Mouse (Mus musculus): ENCODE measurements around the gene Orai3. TPM values are rescaled to one million over a fixed set of nuclear protein-coding genes. Genes with fewer than 3 reads are reported as not detected.

The Orai3 gene
- total and polyA plus RNA-seq, 3 experiments = 27.4 to 47.1 (median 30.2) TPM

DNA sequence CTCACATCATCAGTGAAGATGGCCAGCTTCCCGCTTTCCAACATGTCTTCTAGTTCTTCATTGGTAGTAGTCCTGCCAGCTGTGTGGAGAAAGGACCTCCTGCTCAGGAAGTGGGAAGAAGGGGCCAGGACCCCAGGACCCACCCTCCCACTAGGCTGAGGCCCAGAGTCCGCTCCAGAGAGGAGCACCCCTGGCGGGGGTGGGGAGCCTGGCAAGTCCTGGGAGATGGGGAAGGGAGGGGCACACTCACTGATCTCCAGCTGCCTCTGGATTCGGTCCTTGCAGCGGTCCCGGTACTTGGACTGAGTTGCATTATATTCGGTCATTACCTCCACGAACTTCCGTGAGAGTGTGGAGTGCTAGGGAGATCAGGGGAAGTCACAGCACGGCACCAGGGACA, 41.0 kb downstream of the Orai3 start:
- Histone ChIP-seq H3K4me1 (ENCODE audit: insufficient read depth, low read depth, low read length) (peaks cover 39% of the 10 kb centered on the region), H3K36me3 (replicated peaks) (no peaks in the 10 kb centered on the region), H3K4me3 (ENCODE audit: low read depth, low read length) (no peak overlapping the region), H3K27me3 (ENCODE audit: insufficient read depth, low read length) (peaks cover 6% of the 10 kb centered on the region; the same call in 1 of the 2 replicates), H3K9me3 (replicated peaks) (no peaks in the 10 kb centered on the region)
- TF ChIP-seq GATA2 (IDR thresholded peaks at IDR 0.05; ENCODE audit: borderline replicate concordance, low read depth, low read length) (no peak), GATA1 (IDR thresholded peaks at IDR 0.05; ENCODE audit: borderline replicate concordance, low read length) (no peak), TAL1 (conservative IDR thresholded peaks at IDR 0.05; ENCODE audit: low read depth, low read length) (no peak), POLR2AphosphoS5 (IDR thresholded peaks at IDR 0.05; ENCODE audit: insufficient replicate concordance, low read depth, low read length) (no peak), CTCF (IDR thresholded peaks at IDR 0.05; ENCODE audit: low read depth, low read length) (no peak)
- ATAC-seq (ENCODE audit: extremely low read depth, insufficient number of reproducible peaks, low FRiP score, poor library complexity, severe bottlenecking) (no peak), DNase-seq (ENCODE audit: low spot score) (no peak)

DNA sequence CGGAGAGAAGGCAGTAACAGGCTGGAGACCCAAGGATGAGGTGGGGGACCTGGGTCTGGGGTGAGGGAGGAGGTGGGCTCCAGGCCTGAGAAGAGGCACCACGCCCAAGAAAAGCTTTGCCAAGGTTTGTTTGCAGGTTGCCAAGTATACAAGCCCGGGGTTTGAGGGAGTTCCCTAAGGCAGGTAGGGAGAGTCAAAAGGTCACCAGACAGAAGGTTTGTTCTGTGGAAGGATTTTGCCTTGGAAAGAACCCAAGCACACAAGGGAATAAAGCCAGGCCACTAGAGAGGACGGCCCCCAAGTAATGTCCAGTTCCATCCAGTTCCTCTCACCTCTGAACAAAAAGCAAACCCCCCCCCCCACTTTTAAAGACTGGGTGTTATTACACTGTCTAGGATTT, 41.6 kb downstream of the Orai3 start:
- H3K4me1 ChIP-seq (ENCODE audit: insufficient read depth, low read depth, low read length) = peaks cover 39% of the 10 kb centered on the region
- no peaks in the 10 kb centered on the region for H3K9me3 ChIP-seq (replicated peaks)
- H3K4me3 ChIP-seq (ENCODE audit: low read depth, low read length) = no peak overlapping the region
- no peak for TF ChIP-seq GATA2 (IDR thresholded peaks at IDR 0.05; ENCODE audit: borderline replicate concordance, low read depth, low read length)
- no peak for TF ChIP-seq CTCF (IDR thresholded peaks at IDR 0.05; ENCODE audit: low read depth, low read length)
- TF ChIP-seq GATA1 (IDR thresholded peaks at IDR 0.05; ENCODE audit: borderline replicate concordance, low read length) = no peak
- ATAC-seq (ENCODE audit: extremely low read depth, insufficient number of reproducible peaks, low FRiP score, poor library complexity, severe bottlenecking) (no peak), DNase-seq (ENCODE audit: low spot score) (no peak)
- no peaks in the 10 kb centered on the region for H3K36me3 ChIP-seq (replicated peaks)
- H3K27me3 ChIP-seq (ENCODE audit: insufficient read depth, low read length) = peaks cover 12% of the 10 kb centered on the region; the same call in 1 of the 2 replicates

GRCm38 (mm10) chr7:127812292-127812691, 42.7 kb downstream of the Orai3 start:
- no peak for TF ChIP-seq POLR2AphosphoS5 (IDR thresholded peaks at IDR 0.05; ENCODE audit: insufficient replicate concordance, low read depth, low read length)
- no peak for TF ChIP-seq GATA1 (IDR thresholded peaks at IDR 0.05; ENCODE audit: borderline replicate concordance, low read length)
- TF ChIP-seq TAL1 (conservative IDR thresholded peaks at IDR 0.05; ENCODE audit: low read depth, low read length) = no peak
- TF ChIP-seq CTCF (IDR thresholded peaks at IDR 0.05; ENCODE audit: low read depth, low read length) = no peak
- Histone ChIP-seq H3K9me3 (replicated peaks) (no peaks in the 10 kb centered on the region), H3K4me1 (ENCODE audit: insufficient read depth, low read depth, low read length) (peaks cover 29% of the 10 kb centered on the region), H3K4me3 (ENCODE audit: low read depth, low read length) (no peak overlapping the region), H3K27me3 (ENCODE audit: insufficient read depth, low read length) (peaks cover 19% of the 10 kb centered on the region), H3K36me3 (replicated peaks) (no peaks in the 10 kb centered on the region)
- no peak for DNase-seq (ENCODE audit: low spot score)
- ATAC-seq (ENCODE audit: extremely low read depth, insufficient number of reproducible peaks, low FRiP score, poor library complexity, severe bottlenecking) = no peak

GRCm38 (mm10) chr7:127813821-127814220, 44.2 kb downstream of the Orai3 start:
- H3K4me1 ChIP-seq (ENCODE audit: insufficient read depth, low read depth, low read length) = peaks cover 17% of the 10 kb centered on the region
- H3K27me3 ChIP-seq (ENCODE audit: insufficient read depth, low read length) = peaks cover 29% of the 10 kb centered on the region
- DNase-seq (ENCODE audit: low spot score) (no peak), ATAC-seq (ENCODE audit: extremely low read depth, insufficient number of reproducible peaks, low FRiP score, poor library complexity, severe bottlenecking) (no peak)
- no peak for TF ChIP-seq POLR2AphosphoS5 (IDR thresholded peaks at IDR 0.05; ENCODE audit: insufficient replicate concordance, low read depth, low read length)
- TF ChIP-seq GATA1 (IDR thresholded peaks at IDR 0.05; ENCODE audit: borderline replicate concordance, low read length) = no peak
- no peak for TF ChIP-seq CTCF (IDR thresholded peaks at IDR 0.05; ENCODE audit: low read depth, low read length)
- no peak for TF ChIP-seq GATA2 (IDR thresholded peaks at IDR 0.05; ENCODE audit: borderline replicate concordance, low read depth, low read length)
- TF ChIP-seq TAL1 (conservative IDR thresholded peaks at IDR 0.05; ENCODE audit: low read depth, low read length) = no peak
- H3K4me3 ChIP-seq (ENCODE audit: low read depth, low read length) = no peak overlapping the region
- no peaks in the 10 kb centered on the region for H3K9me3 ChIP-seq (replicated peaks)
- no peaks in the 10 kb centered on the region for H3K36me3 ChIP-seq (replicated peaks)

DNA sequence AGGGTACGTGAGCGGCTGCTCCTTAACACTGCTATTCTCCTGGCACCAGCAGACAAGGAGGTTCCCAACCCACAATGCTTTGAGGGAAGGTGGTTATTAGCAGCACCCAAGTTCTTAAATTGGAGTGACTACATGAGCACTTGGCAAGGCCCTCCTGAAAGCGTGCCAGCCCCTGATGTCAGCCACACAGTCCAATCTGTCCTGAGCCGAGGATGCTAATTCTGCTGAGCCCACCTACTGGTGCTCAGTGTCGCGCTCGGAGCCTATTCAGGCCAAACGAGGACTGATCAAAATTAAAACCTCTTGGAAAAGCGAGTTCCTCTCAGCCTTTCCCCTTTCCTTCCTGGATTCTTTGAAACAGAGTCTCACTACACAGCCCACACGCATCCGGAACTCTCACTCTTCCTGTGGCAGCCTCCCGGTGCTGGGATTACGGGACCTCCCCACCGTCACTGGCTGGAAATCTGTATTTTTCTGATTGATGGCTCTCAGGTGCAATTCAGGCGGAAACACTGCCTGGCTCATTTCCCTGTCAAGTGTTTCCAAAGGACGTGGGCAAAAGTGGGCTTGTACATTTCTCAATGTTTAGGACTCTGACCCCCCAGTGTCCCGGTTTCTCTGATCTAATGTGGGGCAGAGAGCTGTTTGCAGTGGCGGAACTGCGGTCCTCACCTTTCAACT, 44.8 kb downstream of the Orai3 start:
- DNase-seq (ENCODE audit: low spot score) (no peak), ATAC-seq (ENCODE audit: extremely low read depth, insufficient number of reproducible peaks, low FRiP score, poor library complexity, severe bottlenecking) (no peak)
- Histone ChIP-seq H3K9me3 (replicated peaks) (no peaks in the 10 kb centered on the region), H3K4me1 (ENCODE audit: insufficient read depth, low read depth, low read length) (peaks cover 12% of the 10 kb centered on the region), H3K4me3 (ENCODE audit: low read depth, low read length) (no peak overlapping the region), H3K27me3 (ENCODE audit: insufficient read depth, low read length) (peaks cover 29% of the 10 kb centered on the region), H3K36me3 (replicated peaks) (no peaks in the 10 kb centered on the region)
- TF ChIP-seq GATA1 (IDR thresholded peaks at IDR 0.05; ENCODE audit: borderline replicate concordance, low read length) (no peak), TAL1 (conservative IDR thresholded peaks at IDR 0.05; ENCODE audit: low read depth, low read length) (no peak), GATA2 (IDR thresholded peaks at IDR 0.05; ENCODE audit: borderline replicate concordance, low read depth, low read length) (no peak), POLR2AphosphoS5 (IDR thresholded peaks at IDR 0.05; ENCODE audit: insufficient replicate concordance, low read depth, low read length) (no peak)

- peaks cover 12% of the 10 kb centered on the region for H3K4me1 ChIP-seq (ENCODE audit: insufficient read depth, low read depth, low read length)
- ATAC-seq (ENCODE audit: extremely low read depth, insufficient number of reproducible peaks, low FRiP score, poor library complexity, severe bottlenecking) (no peak), DNase-seq (ENCODE audit: low spot score) (no peak)
- H3K27me3 ChIP-seq (ENCODE audit: insufficient read depth, low read length) = peaks cover 29% of the 10 kb centered on the region
- TF ChIP-seq TAL1 (conservative IDR thresholded peaks at IDR 0.05; ENCODE audit: low read depth, low read length) = no peak
- no peak for TF ChIP-seq CTCF (IDR thresholded peaks at IDR 0.05; ENCODE audit: low read depth, low read length)
- no peak for TF ChIP-seq GATA2 (IDR thresholded peaks at IDR 0.05; ENCODE audit: borderline replicate concordance, low read depth, low read length)
- no peak for TF ChIP-seq POLR2AphosphoS5 (IDR thresholded peaks at IDR 0.05; ENCODE audit: insufficient replicate concordance, low read depth, low read length)
- no peak for TF ChIP-seq GATA1 (IDR thresholded peaks at IDR 0.05; ENCODE audit: borderline replicate concordance, low read length)
- no peaks in the 10 kb centered on the region for H3K9me3 ChIP-seq (replicated peaks)
- H3K4me3 ChIP-seq (ENCODE audit: low read depth, low read length) = no peak overlapping the region
- H3K36me3 ChIP-seq (replicated peaks) = no peaks in the 10 kb centered on the region
These were observed 45.6 kb downstream of the Orai3 start for GRCm38 (mm10) chr7:127815116-127815665.

Measured in G1E (cell line).